In the genomic region with DNA sequence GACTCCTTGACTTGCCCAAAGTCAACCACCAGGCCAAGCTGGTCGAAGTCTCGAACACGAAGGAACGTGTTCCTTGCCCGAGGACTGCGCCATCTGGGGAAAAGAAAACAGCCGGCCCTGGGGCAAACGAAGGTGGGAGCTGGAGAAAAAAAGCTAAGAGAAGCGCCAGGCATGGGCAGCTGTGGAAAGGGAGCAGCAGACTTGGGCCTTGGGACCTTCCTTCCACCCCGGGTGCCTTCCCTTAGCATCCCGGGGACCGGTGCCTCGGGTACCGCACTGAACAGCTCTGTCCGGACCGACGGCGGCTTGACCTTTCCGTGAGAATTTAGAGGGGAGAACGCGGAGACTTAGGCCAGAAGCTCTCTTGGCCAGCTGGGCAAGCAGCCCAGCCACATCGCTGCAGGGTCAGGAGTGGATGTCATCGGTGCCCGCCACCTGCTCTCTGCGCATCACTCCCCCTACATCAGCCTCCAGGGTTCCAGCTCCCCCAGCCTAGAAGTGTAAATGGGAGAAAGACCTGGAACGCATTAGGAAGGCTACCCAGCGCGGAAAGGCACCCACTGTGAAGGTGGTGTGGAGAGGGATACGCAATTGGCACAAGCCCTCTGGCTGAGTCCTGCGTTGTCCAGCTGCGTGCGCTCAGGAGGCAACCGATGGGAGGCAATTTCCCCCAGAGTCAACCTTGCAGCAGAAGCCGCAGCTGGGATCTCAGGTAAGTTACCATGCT, we compare ENCODE assay signal across 14 mouse cellular contexts. TPM values are rescaled to one million over a fixed set of nuclear protein-coding genes. Genes with fewer than 3 reads are reported as not detected.
A peak's percentile ranks its signal among the peaks of the same experiment; 100 is the strongest.
DNase-seq lines count a peak whose midpoint lies in the region; ATAC-seq lines count a peak whose summit lies in the region.
"Had no signal": no experiment of that assay in that cellular context is flagged by ENCODE, and none has a peak within 500 bp of the region (broad histone marks: within the 10 kb centered on the region; RNA-seq: fewer than 3 reads in every experiment).

No protein-coding gene starts in this region.

- peak; percentile 39 for DNase-seq in forebrain, embryonic 10.5 days (ENCODE audit: extremely low spot score, low spot score)
- DNase-seq in kidney, adult 11 months, result no peak
- DNase-seq in embryo, embryonic 9.5 days (ENCODE audit: extremely low spot score), result peak; percentile 22
- DNase-seq in layer of hippocampus, adult 11-12 months (ENCODE audit: low spot score), result no peak
- DNase-seq in gastrocnemius, postnatal 36 days, result no peak

- no peak for ATAC-seq in forebrain, embryonic 12.5 days (ENCODE audit: low FRiP score)
- ATAC-seq in kidney, embryonic 16.5 days (ENCODE audit: low FRiP score, low TSS enrichment), result 0 out of 2 replicates have a peak, but pooled peaks have one; percentile 27
- ATAC-seq in neural tube, embryonic 12.5 days (ENCODE audit: low FRiP score, low read depth), result no peak
- ATAC-seq: intestine, embryonic 16.5 days had no signal

- H3K9ac ChIP-seq in forebrain, embryonic 12.5 days, result no peak overlapping the region
- H3K9ac ChIP-seq in kidney, embryonic 16.5 days (replicated peaks; ENCODE audit: low read length), result no peak overlapping the region
- H3K9ac ChIP-seq in neural tube, embryonic 12.5 days, result peak overlapping the region; percentile 3; the same call in 1 of the 2 replicates
- H3K9ac ChIP-seq: stomach, embryonic 15.5 days had no signal

- intact Hi-C loops in gastrocnemius, postnatal 36 days (cut with DNase I), result loop anchor here (2.0 to 5.0 kb wide), 2 partner anchors 52 to 104 kb away; partner anchors contain the start of gene Alg6

- H3K4me3 ChIP-seq in forebrain, embryonic 10.5 days, result no peak overlapping the region
- H3K4me3 ChIP-seq in forebrain, embryonic 12.5 days (replicated peaks), result no peak overlapping the region
- H3K4me3 ChIP-seq in kidney, embryonic 16.5 days (ENCODE audit: low read length), result no peak overlapping the region
- no peak overlapping the region for H3K4me3 ChIP-seq in neural tube, embryonic 12.5 days
- H3K4me3 ChIP-seq: layer of hippocampus, adult 2 months; stomach, embryonic 15.5 days had no signal

- no peak overlapping the region for H3K27ac ChIP-seq in forebrain, embryonic 10.5 days
- H3K27ac ChIP-seq in forebrain, embryonic 12.5 days, result no peak overlapping the region
- H3K27ac ChIP-seq in kidney, embryonic 16.5 days (ENCODE audit: low read length), result no peak overlapping the region
- no peak overlapping the region for H3K27ac ChIP-seq in neural tube, embryonic 12.5 days
- H3K27ac ChIP-seq: layer of hippocampus, adult 2 months; stomach, embryonic 15.5 days had no signal

- H3K27me3 ChIP-seq in forebrain, embryonic 10.5 days (ENCODE audit: poor library complexity, severe bottlenecking), result peaks cover 92% of the 10 kb centered on the region
- peaks cover 77% of the 10 kb centered on the region for H3K27me3 ChIP-seq in forebrain, embryonic 12.5 days
- peaks cover 77% of the 10 kb centered on the region for H3K27me3 ChIP-seq in kidney, embryonic 16.5 days (ENCODE audit: insufficient read depth, low read length)
- peaks cover 62% of the 10 kb centered on the region for H3K27me3 ChIP-seq in neural tube, embryonic 12.5 days (replicated peaks)

- H3K9me3 ChIP-seq in forebrain, embryonic 10.5 days, result no peaks in the 10 kb centered on the region
- H3K9me3 ChIP-seq in forebrain, embryonic 12.5 days, result no peaks in the 10 kb centered on the region
- no peaks in the 10 kb centered on the region for H3K9me3 ChIP-seq in kidney, embryonic 16.5 days (ENCODE audit: low read length)
- H3K9me3 ChIP-seq in neural tube, embryonic 12.5 days, result no peaks in the 10 kb centered on the region
- H3K9me3 ChIP-seq: stomach, embryonic 15.5 days had no signal

- no peak overlapping the region for H3K4me2 ChIP-seq in forebrain, embryonic 12.5 days
- no peak overlapping the region for H3K4me2 ChIP-seq in kidney, embryonic 16.5 days (replicated peaks; ENCODE audit: low read depth, low read length)
- H3K4me2 ChIP-seq in neural tube, embryonic 12.5 days (replicated peaks), result peak overlapping the region; percentile 22; the same call in 1 of the 2 replicates
- H3K4me2 ChIP-seq: stomach, embryonic 15.5 days had no signal

- 2% methylated on average over 34 of the region's 34 CpGs for WGBS in forebrain, embryonic 10.5 days
- WGBS in forebrain, embryonic 12.5 days, result 3% methylated on average over 34 of the region's 34 CpGs
- 2% methylated on average over 34 of the region's 34 CpGs for WGBS in kidney, embryonic 16.5 days
- WGBS in neural tube, embryonic 12.5 days, result 3% methylated on average over 34 of the region's 34 CpGs

- H3K4me1 ChIP-seq in forebrain, embryonic 10.5 days, result peaks cover 9% of the 10 kb centered on the region
- peaks cover 5% of the 10 kb centered on the region; the same call in 1 of the 2 replicates for H3K4me1 ChIP-seq in forebrain, embryonic 12.5 days
- peaks cover 9% of the 10 kb centered on the region; the same call in 1 of the 2 replicates for H3K4me1 ChIP-seq in kidney, embryonic 16.5 days (ENCODE audit: insufficient read depth, low read length)
- peaks cover 1% of the 10 kb centered on the region; the same call in 1 of the 2 replicates for H3K4me1 ChIP-seq in neural tube, embryonic 12.5 days

- H3K36me3 ChIP-seq in forebrain, embryonic 10.5 days (replicated peaks), result no peaks in the 10 kb centered on the region
- no peaks in the 10 kb centered on the region for H3K36me3 ChIP-seq in forebrain, embryonic 12.5 days (replicated peaks)
- no peaks in the 10 kb centered on the region for H3K36me3 ChIP-seq in kidney, embryonic 16.5 days (ENCODE audit: insufficient read depth, low read length)
- no peaks in the 10 kb centered on the region for H3K36me3 ChIP-seq in neural tube, embryonic 12.5 days
- H3K36me3 ChIP-seq: stomach, embryonic 15.5 days had no signal

RNA-seq across cellular contexts. Expression of gene Foxd3, which starts 6.9 kb away (rescaled TPM):
- 0.07 and 0.11 TPM in 2 replicates for polyA plus RNA-seq in forebrain, embryonic 10.5 days (2016; fragmentation: Nextera tagmentation; extraction: Ambion mirVana)
- polyA plus RNA-seq in forebrain, embryonic 12.5 days (2016; fragmentation: Nextera tagmentation; extraction: Ambion mirVana), result 0.08 and 0.13 TPM in 2 replicates
- 0.09 TPM in 1 of 2 replicates, not detected in the other for polyA plus RNA-seq in kidney, embryonic 16.5 days (2015; fragmentation: Nextera tagmentation; extraction: Ambion mirVana)
- 8.9 and 9.3 TPM in 2 replicates for polyA plus RNA-seq in neural tube, embryonic 12.5 days (2016; fragmentation: Nextera tagmentation; extraction: Ambion mirVana)
- 1 to 10 TPM; 1.2 to 1.3 TPM for total RNA-seq in gastrocnemius, postnatal 36 days (2021)
- total RNA-seq: layer of hippocampus, adult 2 months; liver, adult 2 months; megakaryocyte progenitor cell, adult 5-6 weeks had no signal
- polyA plus RNA-seq: C2C12; liver, adult 2 months had no signal

RNA-seq across cellular contexts. Expression of gene Alg6, which starts 52.5 kb away (rescaled TPM):
- polyA plus RNA-seq in forebrain, embryonic 10.5 days (2016; fragmentation: Nextera tagmentation; extraction: Ambion mirVana), result 20.0 and 20.5 TPM in 2 replicates
- 14.2 and 15.7 TPM in 2 replicates for polyA plus RNA-seq in forebrain, embryonic 12.5 days (2016; fragmentation: Nextera tagmentation; extraction: Ambion mirVana)
- polyA plus RNA-seq in kidney, embryonic 16.5 days (2015; fragmentation: Nextera tagmentation; extraction: Ambion mirVana), result 25.6 TPM in 2 replicates
- polyA plus RNA-seq in neural tube, embryonic 12.5 days (2016; fragmentation: Nextera tagmentation; extraction: Ambion mirVana), result 13.4 and 13.7 TPM in 2 replicates
- 1 to 10 TPM; 3.3 to 5.2 TPM for total RNA-seq in gastrocnemius, postnatal 36 days (2021)

Comparison
In these comparisons a context has a peak if more than half of its experiments do, and no peak if none do; other contexts are left out.
1. DNase-seq: peak in forebrain, embryonic 10.5 days (single experiment) and embryo, embryonic 9.5 days (single experiment); none in kidney, adult 11 months (single experiment), layer of hippocampus, adult 11-12 months (single experiment) and gastrocnemius, postnatal 36 days (0 of 2).